ENCODE assay signal across 8 mouse cellular contexts in genomic region chr4:43478534-43478858, GRCm38 (mm10). TPM values are rescaled to one million over a fixed set of nuclear protein-coding genes. Genes with fewer than 3 reads are reported as not detected.
A peak's percentile ranks its signal among the peaks of the same experiment; 100 is the strongest.
DNase-seq lines count a peak whose midpoint lies in the region; ATAC-seq and TF ChIP-seq lines count a peak whose summit lies in the region.

No protein-coding gene starts in this region.

- H3K4me1 ChIP-seq in heart, embryonic 13.5 days: peaks cover 3% of the 10 kb centered on the region; the same call in 1 of the 2 replicates
- peaks cover 1% of the 10 kb centered on the region for H3K4me1 ChIP-seq in ES-Bruce4 (ENCODE audit: control insufficient read depth, insufficient read depth, low read length)

- no peaks in the 10 kb centered on the region for H3K36me3 ChIP-seq in heart, embryonic 13.5 days
- H3K36me3 ChIP-seq in ES-Bruce4 (ENCODE audit: control insufficient read depth, insufficient read depth, low read length, poor library complexity, severe bottlenecking): no peaks in the 10 kb centered on the region

- 41% methylated on average over 8 of the region's 8 CpGs for WGBS in heart, embryonic 13.5 days

- TF ChIP-seq POLR2A in ES-Bruce4 (IDR thresholded peaks at IDR 0.05; ENCODE audit: insufficient read depth, low read length): no peak

- peak overlapping the region; percentile 74 for H3K9ac ChIP-seq in heart, embryonic 13.5 days
- H3K9ac ChIP-seq in ES-Bruce4 (ENCODE audit: low read depth, poor library complexity, severe bottlenecking): no peak overlapping the region

- no peak for TF ChIP-seq CTCF in ES-Bruce4 (IDR thresholded peaks at IDR 0.05; ENCODE audit: low read depth, low read length)

- peak overlapping the region; percentile 64 for H3K4me2 ChIP-seq in heart, embryonic 13.5 days

- H3K4me3 ChIP-seq in heart, embryonic 13.5 days: peak overlapping the region; percentile 43
- peak overlapping the region; percentile 74 for H3K4me3 ChIP-seq in ES-Bruce4 (ENCODE audit: low read depth, low read length)

- no peak for DNase-seq in heart, postnatal 14 days
- DNase-seq in right cerebral cortex, adult 18-20 months: no peak
- DNase-seq in left cerebral cortex, postnatal 14 days (ENCODE audit: low spot score in 2 of 2): no peak
- DNase-seq in embryo, embryonic 11 days: no peak

- no peak for TF ChIP-seq EP300 in ES-Bruce4 (IDR thresholded peaks at IDR 0.05; ENCODE audit: insufficient read depth, low read depth, low read length)

- ATAC-seq in heart, embryonic 13.5 days (ENCODE audit: extremely low read depth, insufficient number of reproducible peaks, low FRiP score, low TSS enrichment): peak; percentile 6; the same call in 1 of the 2 replicates
- ATAC-seq in granulocyte monocyte progenitor cell, adult 5-6 weeks (replicated peaks; ENCODE audit: poor library complexity, severe bottlenecking): peak; percentile 31
- ATAC-seq in megakaryocyte, adult 5-6 weeks (ENCODE audit: poor library complexity, severe bottlenecking): peak; percentile 56

- intact Hi-C loops in heart, postnatal 14 days (cut with DNase I): loop anchor here (2.0 kb wide), 1 partner anchor 36 kb away; no protein-coding TSS in a partner anchor
- intact Hi-C loops in left cerebral cortex, postnatal 14 days (cut with DNase I): loop anchor here (2.0 kb wide), 1 partner anchor 36 kb away; no protein-coding TSS in a partner anchor

- no peaks in the 10 kb centered on the region for H3K9me3 ChIP-seq in heart, embryonic 13.5 days
- H3K9me3 ChIP-seq in ES-Bruce4 (replicated peaks; ENCODE audit: control insufficient read depth, insufficient read depth, low read length, poor library complexity, severe bottlenecking): no peaks in the 10 kb centered on the region

- peak overlapping the region; percentile 16 for H3K27ac ChIP-seq in heart, embryonic 13.5 days (replicated peaks)
- H3K27ac ChIP-seq in ES-Bruce4 (ENCODE audit: insufficient read depth, low read length): 0 out of 2 replicates have a peak overlapping the region, but pooled peaks have one; percentile 15

- 0 out of 2 replicates have a peak, but pooled peaks cover 9% of the 10 kb centered on the region for H3K27me3 ChIP-seq in heart, embryonic 13.5 days (replicated peaks)
- H3K27me3 ChIP-seq in ES-Bruce4 (ENCODE audit: control insufficient read depth, insufficient read depth, low read length, poor library complexity, severe bottlenecking): no peaks in the 10 kb centered on the region

RNA-seq across cellular contexts. Expression of gene Sit1, which starts 5.0 kb away (rescaled TPM):
- polyA plus RNA-seq in heart, embryonic 13.5 days (2015; fragmentation: Nextera tagmentation; extraction: Ambion mirVana): not detected in 2 replicates
- 1 to 10 TPM in 1 of 2 experiments, not detected in 1; 1.4 TPM for total RNA-seq in heart, postnatal 14 days (2021)
- polyA plus RNA-seq in ES-Bruce4 (2011; ENCODE audit: insufficient read depth, insufficient read length, low read depth, missing spikeins): not detected in 2 replicates
- not detected in 2 replicates for total RNA-seq in granulocyte monocyte progenitor cell, adult 5-6 weeks (2014; fragmentation: Nextera tagmentation)
- total RNA-seq in granulocyte monocyte progenitor cell, adult 5-6 weeks (2017): not detected in 2 replicates
- total RNA-seq in megakaryocyte, adult 5-6 weeks (2015): not detected in 2 replicates
- total RNA-seq in megakaryocyte, adult 5-6 weeks (2017): 0.77 TPM in 1 of 2 replicates, not detected in the other
- total RNA-seq in left cerebral cortex, postnatal 14 days (2021): not detected

RNA-seq across cellular contexts. Expression of gene Ccdc107, which starts 14.2 kb away (rescaled TPM):
- polyA plus RNA-seq in heart, embryonic 13.5 days (2015; fragmentation: Nextera tagmentation; extraction: Ambion mirVana): 70.9 and 77.6 TPM in 2 replicates
- 10 to 100 TPM; 25.9 to 27.1 TPM for total RNA-seq in heart, postnatal 14 days (2021)
- polyA plus RNA-seq in ES-Bruce4 (2011; ENCODE audit: insufficient read depth, insufficient read length, low read depth, missing spikeins): 16.5 and 17.8 TPM in 2 replicates
- 28.2 and 44.7 TPM in 2 replicates for total RNA-seq in granulocyte monocyte progenitor cell, adult 5-6 weeks (2014; fragmentation: Nextera tagmentation)
- total RNA-seq in granulocyte monocyte progenitor cell, adult 5-6 weeks (2017): 48.0 and 56.1 TPM in 2 replicates
- 16.7 and 17.5 TPM in 2 replicates for total RNA-seq in megakaryocyte, adult 5-6 weeks (2015)
- 23.6 and 32.6 TPM in 2 replicates for total RNA-seq in megakaryocyte, adult 5-6 weeks (2017)
- 10 to 100 TPM; 23.0 to 29.0 TPM for total RNA-seq in left cerebral cortex, postnatal 14 days (2021)

RNA-seq across cellular contexts. Expression of gene Arhgef39, which starts 21.0 kb away (rescaled TPM):
- 32.0 and 40.3 TPM in 2 replicates for polyA plus RNA-seq in heart, embryonic 13.5 days (2015; fragmentation: Nextera tagmentation; extraction: Ambion mirVana)
- 1 to 10 TPM; 1.6 to 2.8 TPM for total RNA-seq in heart, postnatal 14 days (2021)
- polyA plus RNA-seq in ES-Bruce4 (2011; ENCODE audit: insufficient read depth, insufficient read length, low read depth, missing spikeins): 33.1 and 40.8 TPM in 2 replicates
- 52.0 and 55.5 TPM in 2 replicates for total RNA-seq in granulocyte monocyte progenitor cell, adult 5-6 weeks (2014; fragmentation: Nextera tagmentation)
- 63.7 and 81.2 TPM in 2 replicates for total RNA-seq in granulocyte monocyte progenitor cell, adult 5-6 weeks (2017)
- total RNA-seq in megakaryocyte, adult 5-6 weeks (2015): 54.6 and 60.0 TPM in 2 replicates
- 52.3 and 54.1 TPM in 2 replicates for total RNA-seq in megakaryocyte, adult 5-6 weeks (2017)
- total RNA-seq in left cerebral cortex, postnatal 14 days (2021): 1 to 10 TPM; 1.4 to 2.1 TPM

RNA-seq across cellular contexts. Expression of gene Cd72, which starts 24.1 kb away (rescaled TPM):
- 1.9 and 2.6 TPM in 2 replicates for polyA plus RNA-seq in heart, embryonic 13.5 days (2015; fragmentation: Nextera tagmentation; extraction: Ambion mirVana)
- total RNA-seq in heart, postnatal 14 days (2021): under 1 TPM; 0.59 to 0.88 TPM
- polyA plus RNA-seq in ES-Bruce4 (2011; ENCODE audit: insufficient read depth, insufficient read length, low read depth, missing spikeins): not detected in 2 replicates
- 7.7 and 11.1 TPM in 2 replicates for total RNA-seq in granulocyte monocyte progenitor cell, adult 5-6 weeks (2014; fragmentation: Nextera tagmentation)
- 7.0 and 9.1 TPM in 2 replicates for total RNA-seq in granulocyte monocyte progenitor cell, adult 5-6 weeks (2017)
- total RNA-seq in megakaryocyte, adult 5-6 weeks (2015): 0.57 and 2.5 TPM in 2 replicates
- 3.0 and 3.5 TPM in 2 replicates for total RNA-seq in megakaryocyte, adult 5-6 weeks (2017)
- under 1 TPM in 1 of 2 experiments, not detected in 1; 0.36 TPM for total RNA-seq in left cerebral cortex, postnatal 14 days (2021)

RNA-seq across cellular contexts. Expression of gene Car9, which starts 28.3 kb away (rescaled TPM):
- polyA plus RNA-seq in heart, embryonic 13.5 days (2015; fragmentation: Nextera tagmentation; extraction: Ambion mirVana): 1.8 and 2.0 TPM in 2 replicates
- under 1 TPM; 0.17 TPM for total RNA-seq in heart, postnatal 14 days (2021)
- polyA plus RNA-seq in ES-Bruce4 (2011; ENCODE audit: insufficient read depth, insufficient read length, low read depth, missing spikeins): 0.61 and 0.75 TPM in 2 replicates
- 11.6 and 16.9 TPM in 2 replicates for total RNA-seq in granulocyte monocyte progenitor cell, adult 5-6 weeks (2014; fragmentation: Nextera tagmentation)
- total RNA-seq in granulocyte monocyte progenitor cell, adult 5-6 weeks (2017): 4.1 and 7.6 TPM in 2 replicates
- 3.0 and 3.5 TPM in 2 replicates for total RNA-seq in megakaryocyte, adult 5-6 weeks (2015)
- 0.41 and 1.1 TPM in 2 replicates for total RNA-seq in megakaryocyte, adult 5-6 weeks (2017)
- under 1 TPM; 0.27 to 0.44 TPM for total RNA-seq in left cerebral cortex, postnatal 14 days (2021)

Comparison
In these comparisons a context has a peak if more than half of its experiments do, and no peak if none do; other contexts are left out.
1. ATAC-seq: peak in every context shown above with its lines; median percentile 56 in megakaryocyte, adult 5-6 weeks; 31 in granulocyte monocyte progenitor cell, adult 5-6 weeks; 6 in heart, embryonic 13.5 days.
2. RNA of gene Arhgef39, which starts 21.0 kb away (total RNA-seq): 52.0 to 81.2 TPM in granulocyte monocyte progenitor cell, adult 5-6 weeks and 52.3 to 60.0 TPM in megakaryocyte, adult 5-6 weeks; 1.6 to 2.8 TPM in heart, postnatal 14 days and 1.4 to 2.1 TPM in left cerebral cortex, postnatal 14 days; every median in the first group is over 10 times any median in the second.